Mouse (Mus musculus) midbrain, embryonic 12.5 days (tissue): ENCODE measurements around the gene Cfap52. TPM values are rescaled to one million over a fixed set of nuclear protein-coding genes. Genes with fewer than 3 reads are reported as not detected.

Experiments used
- ATAC-seq: fragments of 200-750 bp; cut with Nextera tagmentation; 2 replicates; pipeline ENCODE4 v1.8.0; 2017; ENCODE audit warnings: low read depth, moderate TSS enrichment, moderate library complexity; ENCODE audit not compliant: low FRiP score
- H3K27ac ChIP-seq: fragments of 300-500 bp; sonication (generic); replicated peaks from 2 replicates; pipeline ENCODE4 v1.5.1; 2016; ENCODE audit warnings: mild to moderate bottlenecking
- H3K27me3 ChIP-seq: fragments of 300-500 bp; sonication (generic); 2 replicates; pipeline ENCODE4 v1.6.1; 2016; ENCODE audit warnings: mild to moderate bottlenecking
- H3K36me3 ChIP-seq: fragments of 300-500 bp; sonication (generic); 2 replicates; pipeline ENCODE4 v1.6.1; 2016
- H3K4me1 ChIP-seq: fragments of 300-500 bp; sonication (generic); 2 replicates; pipeline ENCODE4 v1.6.1; 2016
- H3K4me2 ChIP-seq: fragments of 300-500 bp; sonication (generic); replicated peaks from 2 replicates; pipeline ENCODE4 v1.6.1; 2016; ENCODE audit warnings: mild to moderate bottlenecking, moderate library complexity
- H3K4me3 ChIP-seq: fragments of 300-500 bp; sonication (generic); 2 replicates; pipeline ENCODE4 v1.5.1; 2016; ENCODE audit warnings: mild to moderate bottlenecking
- H3K9ac ChIP-seq: fragments of 300-500 bp; sonication (generic); replicated peaks from 2 replicates; pipeline ENCODE4 v1.6.1; 2016; ENCODE audit warnings: mild to moderate bottlenecking, moderate library complexity
- H3K9me3 ChIP-seq: fragments of 300-500 bp; sonication (generic); 2 replicates; pipeline ENCODE4 v1.6.1; 2016; ENCODE audit warnings: mild to moderate bottlenecking
- WGBS: fragments of 180-500 bp; shearing (Covaris S2); methylation state at CpG from one replicate; pipeline ENCODE4 v1.1.7; 2016; 5-methylcytosine and 5-hydroxymethylcytosine counted together
- polyA plus RNA-seq: library from polyadenylated mRNA; unstranded; fragments of >200 nt; fragmentation: Nextera tagmentation; extraction: Ambion mirVana; gene quantifications from 2 replicates; pipeline ENCODE4 v1.2.1, GENCODE M21; 2016

Cfap52 gene
- polyA plus RNA-seq, 1 experiment from 2014 or later: 0.57 TPM

- WGBS: 81% methylated on average over 5 of the region's 5 CpGs
- Histone ChIP-seq H3K4me3 (no peak overlapping the region), H3K4me1 (no peaks in the 10 kb centered on the region), H3K9me3 (peaks cover 4% of the 10 kb centered on the region; the same call in 1 of the 2 replicates), H3K36me3 (no peaks in the 10 kb centered on the region), H3K4me2 (no peak overlapping the region), H3K9ac (no peak overlapping the region), H3K27ac (no peak overlapping the region), H3K27me3 (no peaks in the 10 kb centered on the region)
- ATAC-seq: no peak
Observed at GRCm38 (mm10) chr11:67888521-67888920, 76.9 kb downstream of the Cfap52 start.

DNA sequence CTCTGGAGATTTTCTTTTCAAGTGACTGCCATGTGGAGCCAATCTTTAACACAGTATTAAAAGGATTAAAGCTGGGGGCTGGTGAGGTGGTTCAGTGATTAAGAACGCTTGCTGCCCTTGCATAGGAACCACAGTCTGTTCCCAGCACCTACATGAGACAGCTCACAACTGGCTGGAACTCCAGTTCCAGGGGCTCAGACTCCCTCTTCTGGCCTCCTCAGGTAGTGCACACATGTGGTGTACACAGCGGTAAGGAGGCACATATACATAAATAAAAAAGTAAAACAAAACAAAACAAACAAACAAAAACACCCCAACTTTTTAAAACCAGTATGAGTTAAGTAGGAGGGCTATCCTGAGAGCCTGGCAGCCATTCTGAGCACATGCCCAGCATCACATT, 79.5 kb downstream of the Cfap52 start:
- Histone ChIP-seq H3K9ac (no peak overlapping the region), H3K27ac (no peak overlapping the region), H3K4me1 (no peaks in the 10 kb centered on the region), H3K9me3 (peaks cover 4% of the 10 kb centered on the region; the same call in 1 of the 2 replicates), H3K36me3 (no peaks in the 10 kb centered on the region), H3K27me3 (no peaks in the 10 kb centered on the region), H3K4me3 (no peak overlapping the region), H3K4me2 (no peak overlapping the region)
- 82% methylated on average over 2 of the region's 2 CpGs for WGBS
- no peak for ATAC-seq

Other genes with a start within 250 kb of the Cfap52 start
- not detected in 2 replicates for gene Glp2r, start 194.5 kb downstream of the Cfap52 start, polyA plus RNA-seq
- not detected in 2 replicates for gene Gsg1l2, start 191.0 kb downstream of the Cfap52 start, polyA plus RNA-seq
- not detected in 2 replicates for gene Dhrs7c, start 167.5 kb downstream of the Cfap52 start, polyA plus RNA-seq
- 0.63 and 0.71 TPM in 2 replicates for gene Usp43, start 43.5 kb downstream of the Cfap52 start, polyA plus RNA-seq
- gene Stx8, start 542 bp upstream of the Cfap52 start, polyA plus RNA-seq: 61.0 and 68.3 TPM in 2 replicates